ENCODE assay signal across 34 mouse cellular contexts in genomic region chr12:82776686-82777085, GRCm38 (mm10).
"Had no signal": no experiment of that assay in that cellular context is flagged by ENCODE, and none has a peak within 500 bp of the region (broad histone marks: within the 10 kb centered on the region; RNA-seq: fewer than 3 reads in every experiment).

No protein-coding gene starts in this region.

- H3K36me3 ChIP-seq: heart, embryonic 12.5 days; heart, embryonic 13.5 days; heart, embryonic 15.5 days; hindbrain, embryonic 10.5 days; hindbrain, embryonic 12.5 days; hindbrain, embryonic 13.5 days; hindbrain, embryonic 15.5 days; intestine, embryonic 15.5 days; kidney, embryonic 15.5 days had no signal

- H3K27me3 ChIP-seq: heart, embryonic 12.5 days; heart, embryonic 13.5 days; heart, embryonic 15.5 days; hindbrain, embryonic 12.5 days; hindbrain, embryonic 13.5 days; hindbrain, embryonic 15.5 days; intestine, embryonic 15.5 days; kidney, embryonic 15.5 days had no signal

- H3K9me3 ChIP-seq: heart, embryonic 12.5 days; heart, embryonic 13.5 days; heart, embryonic 15.5 days; hindbrain, embryonic 10.5 days; hindbrain, embryonic 12.5 days; hindbrain, embryonic 13.5 days; hindbrain, embryonic 15.5 days; intestine, embryonic 15.5 days; kidney, embryonic 15.5 days had no signal

- DNase-seq: heart, postnatal 14 days; heart, postnatal 36 days; heart, postnatal 4 days; kidney, adult 11 months; kidney, adult 18-20 months; kidney, adult 2 months; kidney, adult 8-10 months; kidney, adult 9 months; kidney, postnatal 10 days; kidney, postnatal 14 days; kidney, postnatal 25 days; kidney, postnatal 36 days; kidney, postnatal 4 days; layer of hippocampus, adult 9-11 months; layer of hippocampus, postnatal 36 days had no signal

- H3K27ac ChIP-seq: heart, embryonic 13.5 days; heart, embryonic 15.5 days; hindbrain, embryonic 10.5 days; hindbrain, embryonic 12.5 days; hindbrain, embryonic 13.5 days; hindbrain, embryonic 14.5 days; hindbrain, embryonic 15.5 days; hindbrain, postnatal 0 days; intestine, embryonic 15.5 days; kidney, embryonic 15.5 days; kidney, postnatal 0 days; layer of hippocampus, adult 2 months; left cerebral cortex, adult 2 months had no signal

- H3K4me1 ChIP-seq: heart, embryonic 12.5 days; heart, embryonic 15.5 days; hindbrain, embryonic 10.5 days; hindbrain, embryonic 12.5 days; hindbrain, embryonic 15.5 days; intestine, embryonic 15.5 days; kidney, embryonic 15.5 days had no signal

- H3K4me3 ChIP-seq: heart, embryonic 12.5 days; heart, embryonic 13.5 days; heart, embryonic 15.5 days; hindbrain, embryonic 10.5 days; hindbrain, embryonic 12.5 days; hindbrain, embryonic 13.5 days; hindbrain, embryonic 15.5 days; intestine, embryonic 15.5 days; kidney, embryonic 15.5 days; layer of hippocampus, adult 2 months; left cerebral cortex, adult 2 months had no signal

- H3K9ac ChIP-seq: heart, embryonic 12.5 days; heart, embryonic 13.5 days; heart, embryonic 15.5 days; hindbrain, embryonic 12.5 days; hindbrain, embryonic 13.5 days; hindbrain, embryonic 14.5 days; hindbrain, embryonic 15.5 days; intestine, embryonic 15.5 days; kidney, embryonic 15.5 days had no signal

- ATAC-seq: hindbrain, embryonic 16.5 days; hindbrain, postnatal 0 days; inflammation-experienced regulatory T-cells, adult 6 months; intestine, embryonic 15.5 days; intestine, embryonic 16.5 days; intestine, postnatal 0 days had no signal

- H3K4me2 ChIP-seq: heart, embryonic 11.5 days; heart, embryonic 12.5 days; heart, embryonic 13.5 days; heart, embryonic 15.5 days; hindbrain, embryonic 12.5 days; hindbrain, embryonic 13.5 days; hindbrain, embryonic 14.5 days; hindbrain, embryonic 15.5 days; intestine, embryonic 15.5 days; kidney, embryonic 15.5 days had no signal
